Mouse (Mus musculus) forebrain, embryonic 13.5 days (tissue): Measurements from ENCODE around the gene Hspa12b. TPM values are rescaled to one million over a fixed set of nuclear protein-coding genes. Genes with fewer than 3 reads are reported as not detected.

ENCODE experiments used
- ATAC-seq: fragments of 200-750 bp; cut with Nextera tagmentation; 2 replicates; pipeline ENCODE4 v1.8.0; 2017
- H3K27ac ChIP-seq: fragments of 300-500 bp; sonication (generic); 2 replicates; pipeline ENCODE4 v1.5.1; 2015; ENCODE audit warnings: inconsistent platforms, mild to moderate bottlenecking, moderate library complexity
- H3K27me3 ChIP-seq: fragments of 300-500 bp; sonication (generic); 2 replicates; pipeline ENCODE4 v1.6.1; 2015; ENCODE audit warnings: mild to moderate bottlenecking, inconsistent platforms
- H3K36me3 ChIP-seq: fragments of 300-500 bp; sonication (generic); 2 replicates; pipeline ENCODE4 v1.6.1; 2015; ENCODE audit warnings: mild to moderate bottlenecking, inconsistent platforms; ENCODE audit not compliant: poor library complexity, severe bottlenecking
- H3K4me1 ChIP-seq: fragments of 300-500 bp; sonication (generic); 2 replicates; pipeline ENCODE4 v1.6.1; 2015; ENCODE audit warnings: inconsistent platforms
- H3K4me2 ChIP-seq: fragments of 300-500 bp; sonication (generic); 2 replicates; pipeline ENCODE4 v1.6.1; 2015; ENCODE audit warnings: inconsistent platforms, mild to moderate bottlenecking, moderate library complexity
- H3K4me3 ChIP-seq: fragments of 300-500 bp; sonication (generic); 2 replicates; pipeline ENCODE4 v1.5.1; 2015; ENCODE audit warnings: mild to moderate bottlenecking, inconsistent platforms
- H3K9ac ChIP-seq: fragments of 300-500 bp; sonication (generic); 2 replicates; pipeline ENCODE4 v1.6.1; 2015; ENCODE audit warnings: mild to moderate bottlenecking, inconsistent platforms
- H3K9me3 ChIP-seq: fragments of 300-500 bp; sonication (generic); replicated peaks from 2 replicates; pipeline ENCODE4 v1.6.1; 2016; ENCODE audit warnings: inconsistent platforms
- WGBS: fragments of 180-500 bp; shearing (Covaris S2); methylation state at CpG from one replicate; pipeline ENCODE4 v1.1.7; 2015; 5-methylcytosine and 5-hydroxymethylcytosine counted together
- polyA plus RNA-seq: library from polyadenylated mRNA; unstranded; fragments of >200 nt; fragmentation: Nextera tagmentation; extraction: Ambion mirVana; gene quantifications from 2 replicates; pipeline ENCODE4 v1.2.1, GENCODE M21; 2015

Gene Hspa12b
- polyA plus RNA-seq, 1 experiment from 2014 or later, result 2.4 TPM

DNA sequence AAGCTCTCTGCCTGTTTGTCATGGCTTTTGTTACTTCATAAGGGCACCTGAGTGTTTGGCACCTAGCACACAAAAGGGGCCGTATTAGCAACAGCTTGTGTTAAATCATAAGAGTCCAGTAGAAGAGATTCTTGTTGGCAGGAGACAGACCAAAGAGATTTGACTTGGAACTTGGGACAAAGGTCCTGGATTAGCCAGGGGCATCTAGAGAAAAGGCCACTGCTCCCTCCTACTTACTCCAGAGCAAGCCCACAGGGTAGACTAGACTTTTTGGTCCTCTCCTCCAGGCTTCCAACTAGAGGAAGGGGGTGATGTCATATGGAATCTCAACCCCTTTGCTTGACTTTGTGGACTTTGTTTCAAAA is 48.8 kb downstream of the Hspa12b start:
- no peak overlapping the region for H3K9ac ChIP-seq
- no peak overlapping the region for H3K4me3 ChIP-seq
- H3K36me3 ChIP-seq, result peaks cover 26% of the 10 kb centered on the region
- ATAC-seq, result no peak
- peaks cover 56% of the 10 kb centered on the region for H3K4me1 ChIP-seq
- WGBS, result 82% methylated on average over 1 of the region's 1 CpGs
- H3K27me3 ChIP-seq, result peaks cover 28% of the 10 kb centered on the region
- H3K9me3 ChIP-seq, result no peaks in the 10 kb centered on the region
- H3K4me2 ChIP-seq, result peak overlapping the region; percentile 95; the same call in 1 of the 2 replicates
- H3K27ac ChIP-seq, result peak overlapping the region; percentile 4; the same call in 1 of the 2 replicates

- H3K9ac ChIP-seq, result 0 out of 2 replicates have a peak overlapping the region, but pooled peaks have one; percentile 2
- peak overlapping the region; percentile 95 for H3K4me2 ChIP-seq
- H3K9me3 ChIP-seq, result no peaks in the 10 kb centered on the region
- ATAC-seq, result no peak
- H3K36me3 ChIP-seq, result peaks cover 22% of the 10 kb centered on the region
- no peak overlapping the region for H3K4me3 ChIP-seq
- H3K27ac ChIP-seq, result no peak overlapping the region
- peaks cover 22% of the 10 kb centered on the region for H3K27me3 ChIP-seq
- WGBS, result 71% methylated on average over 5 of the region's 5 CpGs
- H3K4me1 ChIP-seq, result peaks cover 55% of the 10 kb centered on the region
Measured at GRCm38 (mm10) chr2:131176491-131176890, 49.4 kb downstream of the Hspa12b start.

GRCm38 (mm10) chr2:131177932-131178331 is 50.9 kb downstream of the Hspa12b start:
- WGBS, result 86% methylated on average over 9 of the region's 9 CpGs
- Histone ChIP-seq H3K9ac (peak overlapping the region; percentile 98), H3K27ac (no peak overlapping the region), H3K4me2 (peak overlapping the region; percentile 95), H3K27me3 (peaks cover 7% of the 10 kb centered on the region), H3K4me1 (peaks cover 55% of the 10 kb centered on the region), H3K36me3 (peaks cover 15% of the 10 kb centered on the region; the same call in 1 of the 2 replicates), H3K4me3 (peak overlapping the region; percentile 91), H3K9me3 (no peaks in the 10 kb centered on the region)
- no peak for ATAC-seq

GRCm38 (mm10) chr2:131178828-131179245 is 51.8 kb downstream of the Hspa12b start:
- no peaks in the 10 kb centered on the region for H3K9me3 ChIP-seq
- no peaks in the 10 kb centered on the region for H3K27me3 ChIP-seq
- H3K4me2 ChIP-seq, result peak overlapping the region; percentile 95
- ATAC-seq, result no peak; the same call in 1 of the 2 replicates
- 19% methylated on average over 26 of the region's 26 CpGs for WGBS
- H3K36me3 ChIP-seq, result peaks cover 15% of the 10 kb centered on the region; the same call in 1 of the 2 replicates
- H3K4me3 ChIP-seq, result peak overlapping the region; percentile 91
- H3K4me1 ChIP-seq, result peaks cover 50% of the 10 kb centered on the region
- peak overlapping the region; percentile 98 for H3K9ac ChIP-seq
- H3K27ac ChIP-seq, result peak overlapping the region; percentile 91; the same call in 1 of the 2 replicates

DNA sequence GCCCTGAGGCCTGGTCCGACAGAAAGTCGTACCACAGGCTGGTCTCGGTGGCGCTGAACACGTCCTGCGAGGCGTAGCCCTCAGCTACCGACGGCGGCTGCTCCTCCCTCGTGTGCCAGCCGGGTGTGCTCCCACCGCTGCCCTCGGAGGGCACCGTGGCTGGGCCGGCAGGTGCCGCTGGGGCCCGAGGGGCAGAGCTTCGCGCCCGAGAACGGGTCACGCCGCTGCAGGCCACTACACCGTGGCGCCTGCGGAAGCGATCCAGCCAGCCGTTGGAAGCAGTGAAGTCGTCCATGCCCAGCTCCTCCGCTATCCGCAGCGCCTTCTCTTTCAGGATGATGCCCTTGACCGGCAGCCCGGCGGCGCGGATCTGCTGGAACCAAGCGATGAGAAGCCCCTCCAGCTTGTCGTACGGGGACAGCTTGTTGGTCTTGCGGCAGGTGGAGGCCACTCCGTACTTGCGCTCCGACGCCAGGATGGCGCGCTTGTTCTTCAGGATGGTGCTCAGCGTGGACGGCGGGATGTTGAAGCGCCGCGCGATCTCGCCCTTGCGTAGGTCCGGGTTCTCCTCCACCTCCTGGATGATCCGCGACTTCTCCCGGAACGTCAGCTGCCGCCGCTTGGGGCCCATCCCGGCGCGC is 52.3 kb downstream of the Hspa12b start:
- H3K4me2 ChIP-seq, result peak overlapping the region; percentile 95
- H3K9me3 ChIP-seq, result no peaks in the 10 kb centered on the region
- H3K27ac ChIP-seq, result peak overlapping the region; percentile 91
- WGBS, result under 1% methylated on average over 57 of the region's 67 CpGs
- peaks cover 44% of the 10 kb centered on the region for H3K4me1 ChIP-seq
- H3K27me3 ChIP-seq, result no peaks in the 10 kb centered on the region
- peak overlapping the region; percentile 91 for H3K4me3 ChIP-seq
- ATAC-seq, result peak; percentile 56
- H3K36me3 ChIP-seq, result peaks cover 15% of the 10 kb centered on the region; the same call in 1 of the 2 replicates
- H3K9ac ChIP-seq, result peak overlapping the region; percentile 98

DNA sequence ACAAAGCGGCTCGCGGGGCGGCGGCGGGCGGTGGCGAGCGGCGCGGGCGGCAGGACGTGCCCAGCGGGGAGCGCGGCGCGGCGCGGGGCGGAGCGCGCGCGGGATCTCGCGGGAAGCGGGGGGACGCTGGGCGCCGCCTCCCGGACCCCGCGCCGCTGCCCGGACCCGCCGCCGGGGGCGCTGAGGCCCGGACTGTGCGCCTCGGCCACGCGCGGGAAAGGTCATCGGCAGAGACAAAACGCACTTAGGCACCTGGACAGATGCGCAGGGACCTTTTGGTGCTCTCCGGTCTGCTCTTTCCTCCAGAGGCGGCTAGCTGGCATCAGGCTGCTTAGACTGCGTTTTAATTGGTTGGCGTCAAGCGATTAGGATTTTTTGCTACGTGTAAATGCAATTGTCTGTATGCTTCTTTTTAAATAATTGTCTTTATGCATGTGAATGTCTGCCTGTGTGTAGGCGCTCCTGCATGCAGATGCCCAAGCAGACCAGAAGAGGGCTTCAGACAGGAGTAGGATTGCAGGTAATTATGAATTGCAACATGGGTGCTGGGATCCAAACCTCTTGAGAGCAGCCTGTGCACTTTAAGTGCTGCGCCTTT is 53.0 kb downstream of the Hspa12b start, which contains the start of gene Cenpb:
Gene Cenpb (minus strand): TSS at position 78 of the 598 bp plus-strand sequence.
- 2% methylated on average over 45 of the region's 57 CpGs for WGBS
- peak within 1 kb of the TSS; percentile 91 for H3K4me3 ChIP-seq
- H3K36me3 ChIP-seq, result peaks cover 15% of the 10 kb centered on the region; the same call in 1 of the 2 replicates
- H3K4me1 ChIP-seq, result peaks cover 39% of the 10 kb centered on the region
- H3K4me2 ChIP-seq, result peak within 1 kb of the TSS; percentile 95
- peak within 1 kb of the TSS; percentile 91 for H3K27ac ChIP-seq
- H3K9ac ChIP-seq, result peak within 1 kb of the TSS; percentile 98
- peak; percentile 81 for ATAC-seq
- no peaks in the 10 kb centered on the region for H3K27me3 ChIP-seq
- H3K9me3 ChIP-seq, result no peaks in the 10 kb centered on the region

DNA sequence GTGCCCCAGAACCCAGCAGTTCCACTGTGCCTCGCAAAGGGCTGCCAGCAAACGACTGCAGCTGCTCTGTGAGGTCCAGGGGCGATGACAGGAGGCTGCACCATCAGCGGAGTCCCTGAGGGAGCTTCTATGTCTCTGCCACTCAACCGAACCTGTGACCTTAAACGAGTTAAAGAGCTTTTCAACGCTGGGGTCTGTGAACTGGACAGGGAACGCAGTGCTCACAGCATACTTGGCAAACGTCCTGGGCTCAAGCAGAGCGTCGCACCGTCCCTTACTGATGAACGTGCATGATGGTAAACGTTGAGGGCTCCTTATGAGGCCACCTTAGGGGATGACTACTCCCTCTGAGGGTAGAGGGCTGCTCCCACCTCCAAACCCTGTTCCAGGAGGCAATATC is 59.3 kb downstream of the Hspa12b start:
- H3K36me3 ChIP-seq, result peaks cover 5% of the 10 kb centered on the region; the same call in 1 of the 2 replicates
- H3K4me3 ChIP-seq, result peak overlapping the region; percentile 56
- 3% methylated on average over 14 of the region's 14 CpGs for WGBS
- peak overlapping the region; percentile 62 for H3K4me2 ChIP-seq
- H3K9me3 ChIP-seq, result no peaks in the 10 kb centered on the region
- peaks cover 47% of the 10 kb centered on the region for H3K4me1 ChIP-seq
- H3K9ac ChIP-seq, result peak overlapping the region; percentile 72
- peak overlapping the region; percentile 44 for H3K27ac ChIP-seq
- peak; percentile 6 for ATAC-seq
- no peaks in the 10 kb centered on the region for H3K27me3 ChIP-seq

DNA sequence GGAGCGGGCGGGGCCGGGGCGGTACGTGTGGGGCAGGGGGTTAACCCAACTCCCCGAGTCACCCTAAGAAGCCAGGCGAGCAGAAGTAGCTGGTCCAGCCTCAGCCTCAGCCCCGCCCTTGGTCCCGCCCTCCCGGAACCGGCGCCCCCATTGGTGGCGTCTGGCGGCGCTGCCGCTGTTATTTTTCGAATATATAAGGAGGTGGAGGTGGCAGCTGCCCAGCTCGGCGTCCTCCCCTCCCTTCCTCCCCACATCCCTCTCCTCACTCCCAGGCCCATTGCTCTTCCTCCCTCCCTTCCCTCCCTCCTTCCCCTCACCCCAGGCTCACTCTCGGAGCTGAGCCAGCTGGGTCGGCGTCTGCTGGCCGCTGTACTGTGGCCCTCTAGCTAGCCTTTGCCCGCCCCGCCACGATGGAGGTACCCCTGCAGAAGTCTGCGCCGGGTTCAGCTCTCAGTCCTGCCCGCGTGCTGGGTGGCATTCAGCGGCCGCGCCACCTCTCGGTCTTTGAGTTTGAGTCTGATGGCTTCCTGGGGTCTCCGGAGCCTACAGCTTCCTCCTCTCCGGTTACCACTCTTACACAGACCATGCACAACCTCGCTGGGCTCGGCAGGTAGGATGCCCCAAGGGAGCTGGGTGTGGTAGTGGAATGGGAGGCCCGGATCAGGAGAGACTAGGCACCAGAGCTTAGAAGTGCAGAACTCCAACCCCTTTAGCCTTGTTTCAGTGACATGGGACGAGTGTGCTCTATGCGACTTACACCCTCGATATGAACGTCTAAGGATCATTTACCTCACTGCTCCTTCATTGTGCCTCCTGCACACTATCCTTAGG is 59.9 kb downstream of the Hspa12b start, which contains the start of the genes Cdc25b and Spef1:
Gene Cdc25b (plus strand): TSS at position 179 of the 831 bp plus-strand sequence.
Gene Spef1 (minus strand): TSS at position 512 of the 831 bp plus-strand sequence.
- 1% methylated on average over 43 of the region's 43 CpGs for WGBS
- Histone ChIP-seq H3K4me1 (peaks cover 53% of the 10 kb centered on the region), H3K36me3 (peaks cover 11% of the 10 kb centered on the region), H3K4me2 (peak within 1 kb of the TSS; percentile 62), H3K4me3 (peak within 1 kb of the TSS; percentile 56), H3K27me3 (no peaks in the 10 kb centered on the region), H3K9ac (peak within 1 kb of the TSS; percentile 72), H3K27ac (peak within 1 kb of the TSS; percentile 44), H3K9me3 (no peaks in the 10 kb centered on the region)
- peak; percentile 86 for ATAC-seq

DNA sequence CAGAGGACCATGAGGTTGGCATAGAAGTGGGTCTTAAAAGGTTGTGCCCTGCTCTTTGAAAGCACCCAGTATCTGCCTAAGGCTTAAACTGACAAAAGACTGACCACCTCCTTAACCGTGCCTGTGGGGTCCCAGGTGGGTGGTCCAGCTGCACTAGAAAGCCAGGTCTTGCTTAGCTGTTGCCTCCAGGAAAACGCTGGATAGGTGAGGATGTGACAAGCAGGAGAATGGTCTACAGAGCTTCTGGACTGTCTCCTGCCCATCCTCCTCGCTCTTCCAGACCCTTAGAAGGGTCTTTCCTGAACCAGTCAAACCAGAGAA is 60.5 kb downstream of the Hspa12b start:
- ATAC-seq, result no peak
- Histone ChIP-seq H3K36me3 (peaks cover 14% of the 10 kb centered on the region), H3K27me3 (no peaks in the 10 kb centered on the region), H3K27ac (peak overlapping the region; percentile 44; the same call in 1 of the 2 replicates), H3K9me3 (no peaks in the 10 kb centered on the region), H3K4me2 (peak overlapping the region; percentile 62), H3K4me3 (peak overlapping the region; percentile 56), H3K9ac (peak overlapping the region; percentile 72), H3K4me1 (peaks cover 53% of the 10 kb centered on the region)
- 29% methylated on average over 3 of the region's 3 CpGs for WGBS

DNA sequence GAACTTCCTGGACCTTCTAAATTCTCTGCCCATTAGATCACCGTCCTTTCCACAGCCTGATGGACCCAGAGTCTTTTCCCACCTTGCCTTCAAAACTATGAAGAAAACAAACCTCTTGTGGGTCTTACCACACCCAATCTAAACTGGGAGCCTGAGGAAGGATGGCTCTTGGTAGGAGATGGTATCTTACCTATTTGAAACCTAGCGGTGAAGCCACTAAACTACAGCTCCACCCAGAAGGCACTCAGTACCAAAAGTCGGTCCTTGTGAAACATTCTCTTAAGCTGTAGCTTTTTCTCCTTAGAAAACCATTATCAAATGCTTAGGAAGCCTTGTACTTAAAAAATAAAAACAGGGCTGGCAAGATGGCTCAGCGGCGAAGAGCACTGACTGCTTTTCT is 61.2 kb downstream of the Hspa12b start:
- Histone ChIP-seq H3K9me3 (no peaks in the 10 kb centered on the region), H3K36me3 (peaks cover 22% of the 10 kb centered on the region), H3K9ac (no peak overlapping the region), H3K4me2 (peak overlapping the region; percentile 62), H3K4me1 (peaks cover 53% of the 10 kb centered on the region), H3K27ac (no peak overlapping the region), H3K27me3 (no peaks in the 10 kb centered on the region), H3K4me3 (no peak overlapping the region)
- ATAC-seq, result no peak
- WGBS, result 97% methylated on average over 5 of the region's 5 CpGs

- no peak for ATAC-seq
- Histone ChIP-seq H3K27me3 (no peaks in the 10 kb centered on the region), H3K27ac (peak overlapping the region; percentile 81), H3K4me2 (peak overlapping the region; percentile 41), H3K9ac (no peak overlapping the region), H3K4me1 (peaks cover 53% of the 10 kb centered on the region), H3K9me3 (no peaks in the 10 kb centered on the region), H3K4me3 (no peak overlapping the region), H3K36me3 (peaks cover 36% of the 10 kb centered on the region)
- 41% methylated on average over 5 of the region's 5 CpGs for WGBS
Measured at GRCm38 (mm10) chr2:131189521-131190309, 62.6 kb downstream of the Hspa12b start.
